Mouse (Mus musculus) bone marrow macrophage, adult 2 months (primary cell): ENCODE data around the gene Cep112.

ENCODE experiments used
- CTCF ChIP-seq: IDR thresholded peaks from 2 replicates; pipeline ENCODE4 v1.5.1; 2012; ENCODE audit warnings: low read depth, mild to moderate bottlenecking, low read length, moderate library complexity
- POLR2A ChIP-seq: IDR thresholded peaks from 2 replicates; pipeline ENCODE4 v1.6.1; 2012; ENCODE audit warnings: mild to moderate bottlenecking, low read depth, low read length, borderline replicate concordance

GRCm38 (mm10) chr11:108382664-108383063 lies 42.3 kb upstream of the Cep112 start:
- no peak for TF ChIP-seq CTCF
- no peak for TF ChIP-seq POLR2A
